Mouse (Mus musculus): Measurements from ENCODE around the gene Jam2.

The Jam2 gene

GRCm38 (mm10) chr16:84838576-84838975, 64.7 kb downstream of the Jam2 start:
- DNase-seq (ENCODE audit: low read depth, low spot score), result peak; percentile 64

DNA sequence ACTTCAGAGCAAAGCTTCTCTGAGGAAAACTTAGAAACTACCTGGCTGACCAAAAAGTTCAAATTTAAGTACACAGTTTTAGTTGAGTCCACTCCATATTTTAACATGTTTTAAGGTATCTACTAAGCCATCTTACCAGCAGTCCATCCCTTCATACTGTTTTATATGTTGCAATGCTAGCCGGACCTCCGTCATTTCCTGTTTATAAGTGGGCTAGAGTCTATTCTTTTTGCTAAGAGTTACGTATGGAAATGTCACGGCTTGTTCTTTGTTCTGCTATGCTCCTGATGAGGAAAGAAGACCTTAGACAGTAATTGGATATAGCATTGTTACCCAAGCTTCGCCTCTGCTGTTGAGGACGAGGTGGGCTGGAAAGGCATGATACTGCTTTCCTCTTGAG, 79.6 kb downstream of the Jam2 start:
- DNase-seq (ENCODE audit: low read depth, low spot score), result no peak

DNA sequence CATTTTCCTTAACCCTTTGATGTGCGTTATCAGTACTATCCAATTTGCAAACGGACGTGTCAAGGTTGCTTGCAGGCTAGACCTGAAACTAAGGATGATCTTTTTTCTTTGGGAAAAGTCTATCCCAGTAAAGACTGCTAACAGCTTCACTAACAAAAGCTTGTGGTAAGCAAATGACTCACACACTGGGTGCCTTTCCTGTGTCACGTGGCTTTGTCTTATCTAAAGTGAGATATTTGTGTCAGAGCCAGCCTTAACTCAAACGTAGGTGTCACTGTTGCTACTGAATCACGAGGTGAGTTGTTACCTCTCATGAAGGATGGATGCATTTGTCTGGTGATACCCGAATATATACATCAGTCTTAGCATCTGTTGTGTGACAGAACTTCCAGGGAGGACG, 90.7 kb downstream of the Jam2 start:
- no peak for DNase-seq (ENCODE audit: low read depth, low spot score)

GRCm38 (mm10) chr16:84873805-84874204, 99.9 kb downstream of the Jam2 start:
- no peak for DNase-seq (ENCODE audit: low read depth, low spot score)

GRCm38 (mm10) chr16:84875012-84875717, 101.2 kb downstream of the Jam2 start:
- DNase-seq (ENCODE audit: low read depth, low spot score), result no peak
